Mouse (Mus musculus): ENCODE results near the gene Frmd4a. TPM values are rescaled to one million over a fixed set of nuclear protein-coding genes. Genes with fewer than 3 reads are reported as not detected.
A peak's percentile ranks its signal among the peaks of the same experiment; 100 is the strongest.

Gene Frmd4a
- total RNA-seq, 1 experiment from 2014 or later = 27.8 TPM

DNA sequence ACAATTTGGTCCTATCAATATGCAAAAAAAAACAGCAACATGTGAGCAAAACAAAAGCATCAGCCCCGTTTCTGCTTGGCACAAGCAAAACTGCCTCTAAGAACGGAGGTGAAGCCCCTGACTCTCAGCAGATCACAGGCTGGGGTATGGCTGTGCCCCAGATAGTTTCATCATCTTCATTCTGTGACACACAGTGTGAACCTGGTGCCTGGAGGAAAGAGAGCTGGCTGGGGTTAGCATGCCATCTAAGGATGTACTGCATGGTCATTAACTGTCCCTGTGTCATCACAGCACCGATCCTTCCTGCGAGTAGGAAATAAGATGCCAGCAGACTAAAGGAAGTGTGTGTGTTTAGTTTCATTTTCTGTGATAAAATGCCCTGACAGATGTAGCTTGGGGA lies 152.7 kb downstream of the Frmd4a start:
- ATAC-seq (replicated peaks in 1 of 2; ENCODE audit: insufficient read depth in 1 of 2, low FRiP score in 2 of 2, low TSS enrichment in 1 of 2, low read depth in 1 of 2, poor library complexity in 2 of 2, severe bottlenecking in 2 of 2) = no peak

DNA sequence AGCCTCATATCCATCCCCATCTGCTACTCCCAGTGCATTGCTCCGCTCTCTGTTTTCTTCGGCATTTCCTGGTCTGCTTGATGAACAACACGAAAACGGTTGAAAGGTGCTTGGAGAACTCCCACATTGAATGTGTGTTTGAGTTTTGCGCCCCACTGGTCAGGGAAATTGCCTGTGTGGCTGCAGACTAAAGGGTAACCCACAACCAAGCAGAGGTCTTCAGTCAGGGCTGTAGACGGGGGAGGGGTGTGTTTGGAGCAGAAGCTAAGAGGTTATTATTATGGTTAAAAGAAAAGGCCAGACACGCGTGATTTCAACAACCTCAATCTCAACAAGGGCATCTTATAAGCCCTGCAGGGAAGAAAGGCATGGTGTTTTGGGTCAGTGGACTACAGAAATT lies 167.5 kb downstream of the Frmd4a start:
- no peak for ATAC-seq (replicated peaks in 1 of 2; ENCODE audit: insufficient read depth in 1 of 2, low FRiP score in 2 of 2, low TSS enrichment in 1 of 2, low read depth in 1 of 2, poor library complexity in 2 of 2, severe bottlenecking in 2 of 2)

DNA sequence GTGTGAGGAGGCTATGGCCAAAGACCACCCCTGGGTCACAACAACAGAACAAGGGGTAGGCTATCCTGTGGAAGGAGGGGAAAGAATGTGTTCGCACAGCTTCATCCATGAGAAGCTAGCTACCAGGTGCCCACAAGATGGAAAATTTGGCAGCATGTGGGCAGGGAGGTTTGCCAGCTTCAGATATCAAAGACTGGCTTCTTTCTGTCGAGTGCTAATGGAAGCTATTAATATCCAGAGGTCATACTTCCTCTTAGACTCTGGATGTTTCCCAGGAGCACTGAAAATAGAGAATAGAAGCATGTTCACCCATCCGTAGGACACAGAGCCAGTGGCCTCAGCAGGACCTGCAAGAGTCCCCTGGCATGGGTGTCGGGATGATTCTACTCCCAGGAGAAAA lies 170.0 kb downstream of the Frmd4a start:
- ATAC-seq (replicated peaks in 1 of 2; ENCODE audit: insufficient read depth in 1 of 2, low FRiP score in 2 of 2, low TSS enrichment in 1 of 2, low read depth in 1 of 2, poor library complexity in 2 of 2, severe bottlenecking in 2 of 2) = no peak

DNA sequence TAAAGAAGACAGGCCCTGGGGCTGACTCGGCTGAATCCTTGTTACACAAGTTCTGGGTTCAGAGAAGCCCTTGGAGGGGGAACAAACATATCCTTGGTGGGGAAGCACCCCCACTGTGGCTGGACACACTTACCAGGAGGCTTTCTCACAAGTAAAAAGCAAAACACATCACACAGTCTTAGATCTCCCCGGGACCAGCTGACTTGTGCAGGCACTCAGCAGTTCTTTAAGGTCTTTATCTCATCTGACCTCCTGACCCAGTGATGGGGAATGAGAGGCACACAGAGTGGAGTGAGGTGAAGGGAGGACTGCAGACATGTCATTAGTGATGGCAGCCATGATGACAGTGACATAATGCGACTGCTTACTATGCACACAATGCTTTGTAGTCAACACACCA lies 170.8 kb downstream of the Frmd4a start:
- no peak for ATAC-seq (replicated peaks in 1 of 2; ENCODE audit: insufficient read depth in 1 of 2, low FRiP score in 2 of 2, low TSS enrichment in 1 of 2, low read depth in 1 of 2, poor library complexity in 2 of 2, severe bottlenecking in 2 of 2)

DNA sequence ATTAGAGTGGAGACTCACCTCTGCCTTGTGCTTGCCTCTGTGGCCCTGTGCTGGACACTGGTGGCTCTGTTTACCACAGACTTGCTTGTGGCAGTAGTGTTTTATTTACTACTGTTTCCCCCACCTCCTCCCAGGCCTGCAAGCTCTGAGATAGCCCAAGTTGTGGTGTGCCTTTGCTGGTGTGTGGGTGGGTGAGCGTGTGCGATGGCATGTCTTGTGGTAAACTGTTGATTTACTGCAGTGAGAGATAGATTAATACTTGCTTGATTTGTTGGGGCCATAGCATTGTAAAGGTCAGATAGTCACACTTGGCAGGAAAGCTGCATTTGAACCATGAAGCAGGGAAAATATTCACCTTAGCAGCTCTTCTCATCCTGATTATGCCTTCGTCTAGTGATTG lies 172.8 kb downstream of the Frmd4a start:
- ATAC-seq (replicated peaks in 1 of 2; ENCODE audit: insufficient read depth in 1 of 2, low FRiP score in 2 of 2, low TSS enrichment in 1 of 2, low read depth in 1 of 2, poor library complexity in 2 of 2, severe bottlenecking in 2 of 2) = no peak

DNA sequence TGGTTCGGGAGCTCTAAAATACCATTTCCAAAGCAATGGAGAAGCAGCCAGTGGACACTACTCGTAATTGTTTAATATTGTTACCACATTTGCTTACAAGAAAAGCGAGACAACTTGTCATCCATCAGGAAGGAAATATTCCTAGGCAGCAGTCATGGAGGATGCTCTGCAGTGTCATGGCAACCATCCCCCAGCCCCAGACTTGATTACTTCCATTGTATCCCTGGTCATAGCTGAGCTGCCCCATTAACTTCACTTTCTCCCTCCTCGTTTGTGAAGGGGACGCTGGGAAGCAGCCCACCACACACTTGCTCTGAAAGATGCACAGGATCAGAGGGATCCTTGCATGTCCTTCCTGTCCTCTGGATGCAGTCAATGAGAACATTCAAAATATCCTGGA lies 173.5 kb downstream of the Frmd4a start:
- no peak for ATAC-seq (replicated peaks in 1 of 2; ENCODE audit: insufficient read depth in 1 of 2, low FRiP score in 2 of 2, low TSS enrichment in 1 of 2, low read depth in 1 of 2, poor library complexity in 2 of 2, severe bottlenecking in 2 of 2)

DNA sequence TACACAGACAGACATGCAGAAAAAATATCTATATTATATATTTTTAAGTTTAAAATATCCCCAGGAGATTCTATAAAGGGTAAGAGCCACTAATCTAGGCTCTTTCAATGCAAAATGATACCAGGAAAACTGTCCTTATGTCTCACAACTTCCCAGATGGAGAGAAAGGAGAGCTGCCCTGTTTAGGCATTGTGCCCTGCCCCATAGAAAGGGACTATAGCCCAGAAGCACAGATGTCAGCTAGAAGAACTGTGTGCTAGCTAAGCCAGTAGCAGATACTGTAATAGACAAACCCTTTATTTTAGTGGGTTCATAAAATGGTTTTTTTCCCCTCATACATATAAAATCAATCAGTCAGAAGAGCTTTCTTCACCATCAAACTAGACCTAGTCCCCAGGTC lies 175.7 kb downstream of the Frmd4a start:
- no peak for ATAC-seq (replicated peaks in 1 of 2; ENCODE audit: insufficient read depth in 1 of 2, low FRiP score in 2 of 2, low TSS enrichment in 1 of 2, low read depth in 1 of 2, poor library complexity in 2 of 2, severe bottlenecking in 2 of 2)

DNA sequence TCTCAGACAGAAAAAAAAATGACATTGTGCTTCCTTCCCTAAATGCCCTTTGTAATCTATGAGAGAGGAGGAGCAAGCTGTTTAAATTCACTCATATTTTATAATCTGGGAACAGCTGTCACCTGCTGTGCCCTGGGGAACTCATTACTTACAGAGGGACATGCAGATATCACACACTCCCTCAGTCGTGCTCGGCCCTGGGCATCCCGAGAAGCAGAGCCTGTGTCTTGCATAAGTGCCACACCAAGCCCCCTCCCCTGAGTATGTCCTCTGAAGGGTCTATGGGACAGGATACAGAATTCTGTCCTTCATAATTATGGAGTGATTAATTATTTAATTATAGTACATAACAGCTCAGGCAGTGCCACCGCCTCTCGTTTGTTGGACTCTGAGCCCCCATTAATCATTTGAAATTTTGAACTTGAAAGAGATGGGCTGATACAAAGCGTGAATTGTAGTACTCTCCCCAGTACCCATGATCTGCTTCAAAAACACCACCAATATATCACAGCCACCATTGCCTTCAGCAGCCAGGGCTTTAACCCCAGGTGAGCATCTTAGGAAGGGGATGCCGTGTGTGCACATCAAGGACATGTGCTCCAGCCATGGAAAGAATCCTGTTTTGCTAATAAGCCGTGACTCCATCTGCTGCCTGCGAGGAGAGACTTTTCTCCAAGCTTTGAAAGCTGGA lies 177.0 kb downstream of the Frmd4a start:
- ATAC-seq (replicated peaks in 1 of 2; ENCODE audit: insufficient read depth in 1 of 2, low FRiP score in 2 of 2, low TSS enrichment in 1 of 2, low read depth in 1 of 2, poor library complexity in 2 of 2, severe bottlenecking in 2 of 2) = no peak

DNA sequence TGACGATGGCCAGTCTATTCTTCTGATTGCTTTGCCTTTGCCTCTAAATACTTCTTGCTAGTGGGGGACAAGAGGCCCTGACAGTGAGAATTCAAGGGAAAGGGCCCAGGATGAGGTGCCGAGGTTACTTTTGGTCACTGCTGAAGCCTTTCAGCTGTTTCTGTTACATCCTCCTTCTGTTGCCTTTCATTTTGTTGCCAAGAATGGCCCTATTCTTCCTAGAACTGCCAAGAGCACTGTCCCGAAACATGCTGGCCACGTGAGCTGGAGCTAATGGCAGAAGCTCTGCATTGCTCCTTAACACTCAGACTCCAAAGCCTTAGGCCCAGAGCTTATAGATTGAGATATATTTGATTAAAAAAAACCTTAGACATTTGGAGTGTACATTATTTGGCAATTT lies 178.5 kb downstream of the Frmd4a start:
- ATAC-seq (replicated peaks in 1 of 2; ENCODE audit: insufficient read depth in 1 of 2, low FRiP score in 2 of 2, low TSS enrichment in 1 of 2, low read depth in 1 of 2, poor library complexity in 2 of 2, severe bottlenecking in 2 of 2) = no peak

DNA sequence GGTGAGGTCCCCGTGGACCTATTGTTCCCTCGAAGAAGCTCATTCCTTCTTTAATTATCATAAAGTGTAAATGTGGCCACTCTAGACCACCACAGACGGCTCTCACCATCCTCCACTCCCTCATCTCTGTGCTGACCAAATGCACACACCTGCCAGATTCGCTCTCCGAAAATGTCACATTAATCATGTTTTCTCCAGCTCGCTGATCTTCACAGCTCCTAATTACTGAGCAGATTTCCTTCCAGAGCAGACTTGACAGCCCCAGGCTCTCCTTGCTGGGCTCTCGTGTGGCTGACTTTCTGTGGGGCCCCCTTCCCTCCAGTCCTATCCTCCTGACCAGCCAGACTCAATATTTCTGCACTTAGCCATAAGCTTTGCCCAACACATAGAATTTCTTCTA lies 191.7 kb downstream of the Frmd4a start:
- ATAC-seq (replicated peaks in 1 of 2; ENCODE audit: insufficient read depth in 1 of 2, low FRiP score in 2 of 2, low TSS enrichment in 1 of 2, low read depth in 1 of 2, poor library complexity in 2 of 2, severe bottlenecking in 2 of 2) = no peak

DNA sequence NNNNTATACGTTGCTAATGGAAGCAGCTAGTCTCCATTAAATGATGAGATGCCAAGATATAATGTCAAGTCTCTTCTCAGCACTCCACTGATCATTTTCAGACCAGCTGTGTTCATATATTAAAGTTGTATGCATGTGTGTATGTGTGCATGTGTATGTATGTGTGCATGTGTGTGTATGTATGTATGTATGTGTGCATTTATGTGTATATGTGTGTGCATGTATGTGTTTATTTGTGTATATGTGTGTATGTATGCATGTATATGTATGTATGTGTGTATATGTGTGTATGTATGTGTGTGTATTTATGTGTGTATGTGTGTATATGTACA lies 204.9 kb downstream of the Frmd4a start:
- no peak for ATAC-seq (replicated peaks in 1 of 2; ENCODE audit: insufficient read depth in 1 of 2, low FRiP score in 2 of 2, low TSS enrichment in 1 of 2, low read depth in 1 of 2, poor library complexity in 2 of 2, severe bottlenecking in 2 of 2)

DNA sequence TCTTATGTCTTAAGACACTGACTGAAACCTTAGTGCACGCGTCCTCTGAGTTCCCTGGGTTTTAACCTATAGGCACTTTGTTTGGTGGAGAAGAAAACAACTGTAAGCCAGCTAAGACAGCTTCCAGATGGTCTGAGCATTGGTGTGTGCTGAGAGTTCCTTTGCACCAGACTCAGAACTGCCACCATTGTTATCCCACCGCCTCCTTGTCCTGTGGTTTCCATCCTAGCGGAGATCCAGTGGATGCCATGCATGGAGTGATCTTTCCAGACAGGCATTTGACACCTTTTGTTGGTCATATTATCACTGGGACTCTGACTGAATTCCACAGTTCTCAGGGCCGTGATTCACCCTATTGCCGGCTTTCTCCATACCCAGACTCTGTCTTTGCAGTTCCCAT lies 205.8 kb downstream of the Frmd4a start:
- ATAC-seq (replicated peaks in 1 of 2; ENCODE audit: insufficient read depth in 1 of 2, low FRiP score in 2 of 2, low TSS enrichment in 1 of 2, low read depth in 1 of 2, poor library complexity in 2 of 2, severe bottlenecking in 2 of 2) = no peak

DNA sequence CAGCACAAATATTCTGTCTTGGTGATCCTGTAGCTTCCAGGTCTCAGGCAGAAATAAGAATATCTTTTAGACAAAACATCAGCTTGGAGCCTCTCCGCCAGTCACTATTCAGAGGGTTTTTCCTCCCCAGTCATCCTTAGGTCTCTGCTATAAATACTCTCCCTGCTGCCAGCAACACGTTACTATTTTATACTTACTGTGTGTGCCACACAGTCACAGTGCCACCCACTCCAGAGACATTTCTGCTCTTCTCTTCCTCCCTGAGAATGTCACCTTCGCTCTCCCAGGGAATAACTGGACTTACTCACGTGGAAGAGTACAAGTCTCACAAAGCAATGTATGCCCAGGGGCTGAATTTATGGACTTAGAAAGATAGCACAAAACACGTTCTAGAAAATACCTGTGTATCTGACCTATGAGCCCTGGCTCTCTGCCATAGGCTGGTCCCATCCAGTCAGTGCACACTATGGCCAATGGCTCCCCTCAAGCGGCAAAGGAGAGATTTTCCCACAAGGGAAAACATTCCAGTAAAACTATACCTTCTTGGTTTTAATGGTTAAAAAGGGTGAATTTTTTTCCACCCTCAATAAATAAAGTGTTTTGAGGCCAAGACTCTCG lies 209.5 kb downstream of the Frmd4a start:
- no peak for ATAC-seq (replicated peaks in 1 of 2; ENCODE audit: insufficient read depth in 1 of 2, low FRiP score in 2 of 2, low TSS enrichment in 1 of 2, low read depth in 1 of 2, poor library complexity in 2 of 2, severe bottlenecking in 2 of 2)

DNA sequence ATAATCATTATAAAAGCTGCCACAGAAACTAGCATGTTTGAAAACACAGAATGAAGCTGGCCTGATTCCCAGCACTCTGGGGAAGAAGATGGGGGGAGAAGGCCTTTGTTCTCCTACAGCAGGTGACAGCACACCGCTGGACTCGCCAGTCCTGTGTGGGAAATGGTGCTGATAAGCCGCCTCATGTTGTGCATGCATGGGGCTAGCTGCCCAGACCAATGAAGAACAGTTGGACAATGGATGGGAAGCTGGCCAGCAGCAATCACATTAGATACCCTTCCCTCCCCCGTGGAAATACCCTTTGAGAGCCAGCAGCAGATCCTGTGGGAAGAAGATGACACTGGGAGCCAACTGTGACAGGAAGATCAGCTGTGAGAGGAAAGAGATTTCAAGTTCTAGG lies 210.0 kb downstream of the Frmd4a start:
- no peak for ATAC-seq (replicated peaks in 1 of 2; ENCODE audit: insufficient read depth in 1 of 2, low FRiP score in 2 of 2, low TSS enrichment in 1 of 2, low read depth in 1 of 2, poor library complexity in 2 of 2, severe bottlenecking in 2 of 2)

DNA sequence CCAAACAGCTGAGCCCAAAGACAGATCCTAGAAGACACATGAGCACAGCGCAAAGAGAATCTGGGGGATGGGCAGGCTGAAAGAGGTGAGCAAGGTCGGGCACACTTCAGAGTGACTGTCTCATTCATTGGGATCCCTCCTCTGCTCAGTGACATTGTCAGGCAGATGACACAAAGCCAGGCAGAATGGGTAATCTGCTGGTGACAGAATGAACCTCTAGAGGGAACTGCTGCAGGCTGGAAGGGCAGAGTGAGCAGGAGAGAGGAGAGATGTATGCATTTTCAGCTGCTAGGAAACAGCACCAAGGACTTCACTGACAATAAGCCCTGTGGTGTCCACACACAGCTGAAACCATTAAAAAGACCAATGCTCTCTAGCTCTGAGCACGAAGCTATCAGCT lies 211.0 kb downstream of the Frmd4a start:
- ATAC-seq (replicated peaks in 1 of 2; ENCODE audit: insufficient read depth in 1 of 2, low FRiP score in 2 of 2, low TSS enrichment in 1 of 2, low read depth in 1 of 2, poor library complexity in 2 of 2, severe bottlenecking in 2 of 2) = no peak

DNA sequence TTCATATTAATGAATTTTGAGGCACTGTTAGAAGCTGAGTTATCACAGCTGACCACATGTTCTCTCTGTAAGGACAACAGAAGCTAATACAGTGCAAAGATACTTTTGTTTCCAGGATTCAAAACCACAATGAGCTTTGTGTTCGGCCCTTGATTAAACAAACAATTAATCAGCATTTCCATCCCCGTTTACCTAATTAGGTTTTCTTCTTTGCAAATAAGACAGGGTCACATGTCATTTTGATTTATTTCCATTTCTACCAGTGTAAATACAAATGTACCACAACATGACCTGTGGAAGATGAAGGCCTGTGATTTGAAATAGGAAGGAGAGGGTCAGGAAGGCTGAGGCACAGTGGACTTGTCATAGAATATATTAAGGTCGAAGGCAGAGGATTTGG lies 214.8 kb downstream of the Frmd4a start:
- ATAC-seq (replicated peaks in 1 of 2; ENCODE audit: insufficient read depth in 1 of 2, low FRiP score in 2 of 2, low TSS enrichment in 1 of 2, low read depth in 1 of 2, poor library complexity in 2 of 2, severe bottlenecking in 2 of 2) = no peak

DNA sequence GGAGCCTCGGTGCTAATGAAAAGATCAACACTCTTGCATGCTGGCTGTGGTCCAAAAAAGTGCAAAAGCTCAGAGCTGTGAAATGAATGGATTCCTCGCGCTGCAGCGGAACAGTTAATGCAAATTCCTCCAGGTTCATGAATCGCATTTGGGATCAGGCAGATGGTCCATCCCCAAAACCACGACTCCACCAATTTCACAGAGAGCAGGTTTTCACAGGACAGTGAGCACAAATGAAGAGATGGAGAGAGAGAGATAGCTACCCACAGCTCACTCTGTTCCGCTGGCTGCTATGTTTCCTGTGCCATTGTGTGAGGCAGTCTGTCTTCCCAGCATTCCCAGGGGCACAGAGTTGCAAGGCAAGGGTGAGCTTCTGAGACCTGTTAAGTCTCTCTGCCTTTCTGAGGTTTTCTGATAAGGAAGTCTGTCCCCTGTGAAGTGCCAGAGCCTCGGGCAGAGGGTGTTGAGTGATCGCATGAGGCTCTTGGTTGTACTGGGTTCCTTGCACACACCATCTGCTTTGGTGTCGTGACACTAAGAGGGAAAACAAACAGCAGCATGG lies 215.3 kb downstream of the Frmd4a start:
- peak; percentile 58 to 73 for ATAC-seq (replicated peaks in 1 of 2; ENCODE audit: insufficient read depth in 1 of 2, low FRiP score in 2 of 2, low TSS enrichment in 1 of 2, low read depth in 1 of 2, poor library complexity in 2 of 2, severe bottlenecking in 2 of 2)

DNA sequence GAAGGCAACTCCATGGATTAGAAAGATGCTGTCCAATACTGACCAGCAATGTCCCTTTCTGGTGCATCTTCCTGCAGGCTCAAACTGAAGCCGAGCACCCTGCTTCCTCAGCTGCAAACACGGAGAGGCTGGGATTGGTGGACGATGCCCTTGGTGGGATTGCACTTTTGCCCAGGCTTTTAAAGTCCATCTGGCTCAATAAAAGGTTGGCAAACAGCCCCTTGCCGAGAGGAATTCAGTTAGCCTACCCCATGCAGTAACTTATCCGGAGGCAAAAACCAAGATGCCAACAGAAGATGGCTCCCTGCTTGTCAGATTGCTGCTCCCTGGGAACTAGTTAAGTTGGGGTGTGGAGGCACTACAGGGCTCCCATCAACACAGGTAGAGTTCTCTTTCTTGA lies 220.2 kb downstream of the Frmd4a start:
- no peak for ATAC-seq (replicated peaks in 1 of 2; ENCODE audit: insufficient read depth in 1 of 2, low FRiP score in 2 of 2, low TSS enrichment in 1 of 2, low read depth in 1 of 2, poor library complexity in 2 of 2, severe bottlenecking in 2 of 2)

DNA sequence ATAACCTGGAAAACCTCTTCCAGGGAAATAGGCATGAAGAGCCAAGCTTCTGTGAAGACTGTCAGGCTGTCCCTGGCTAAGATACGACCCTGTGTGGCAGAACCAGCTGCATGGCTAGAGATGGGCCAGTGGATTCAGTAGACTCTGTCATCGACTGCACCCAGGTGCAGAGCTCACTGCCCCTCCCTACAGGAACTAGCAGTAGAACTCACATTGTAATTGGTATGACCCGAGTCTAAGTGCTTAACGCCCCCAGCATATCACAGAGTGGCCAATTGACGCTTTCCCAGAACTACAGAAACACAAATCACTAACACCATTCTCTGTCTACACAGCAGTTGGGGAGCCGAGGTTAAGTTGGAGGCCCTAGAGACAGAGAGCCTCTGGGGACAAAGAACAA lies 232.2 kb downstream of the Frmd4a start:
- ATAC-seq (replicated peaks in 1 of 2; ENCODE audit: insufficient read depth in 1 of 2, low FRiP score in 2 of 2, low TSS enrichment in 1 of 2, low read depth in 1 of 2, poor library complexity in 2 of 2, severe bottlenecking in 2 of 2) = no peak

Data from hematopoietic stem cell, adult 5-6 weeks (primary cell).